Mouse (Mus musculus) brain, embryonic 14.5 days (tissue): ENCODE results near the gene Pank1.

ENCODE experiments used
- CTCF ChIP-seq: fragments of 200-500 bp; IDR thresholded peaks from 2 replicates; pipeline ENCODE4 v1.5.1; 2012; ENCODE audit warnings: inconsistent platforms, mild to moderate bottlenecking, moderate library complexity, borderline replicate concordance; ENCODE audit not compliant: insufficient read depth, insufficient read length; ENCODE audit errors: extremely low read depth
- POLR2A ChIP-seq: fragments of 200-500 bp; IDR thresholded peaks from 2 replicates; pipeline ENCODE4 v1.6.1; 2012; ENCODE audit warnings: mild to moderate bottlenecking, inconsistent platforms, borderline replicate concordance; ENCODE audit not compliant: poor library complexity, insufficient read depth, insufficient read length, severe bottlenecking; ENCODE audit errors: extremely low read depth

- no peak for TF ChIP-seq CTCF
- TF ChIP-seq POLR2A: no peak
Observed at GRCm38 (mm10) chr19:34920531-34920930, 41.3 kb upstream of the Pank1 start.
